Mouse (Mus musculus) embryonic facial prominence, embryonic 10.5 days (tissue): Measurements from ENCODE around the gene Fabp6. TPM values are rescaled to one million over a fixed set of nuclear protein-coding genes. Genes with fewer than 3 reads are reported as not detected.

Experiments used
- DNase-seq: peaks from one replicate; pipeline ENCODE4 v3.0.0-alpha.2; 2017; ENCODE audit warnings: low spot score
- H3K27ac ChIP-seq: fragments of 300-500 bp; sonication (generic); replicated peaks from 2 replicates; pipeline ENCODE4 v1.5.1; 2016; ENCODE audit warnings: mild to moderate bottlenecking
- H3K27me3 ChIP-seq: fragments of 300-500 bp; sonication (generic); replicated peaks from 2 replicates; pipeline ENCODE4 v1.6.1; 2016; ENCODE audit warnings: low read depth, mild to moderate bottlenecking; ENCODE audit not compliant: poor library complexity, severe bottlenecking
- H3K36me3 ChIP-seq: fragments of 300-500 bp; sonication (generic); replicated peaks from 2 replicates; pipeline ENCODE4 v1.6.1; 2016; ENCODE audit warnings: mild to moderate bottlenecking, moderate library complexity
- H3K4me1 ChIP-seq: fragments of 300-500 bp; sonication (generic); 2 replicates; pipeline ENCODE4 v1.6.1; 2016
- H3K4me3 ChIP-seq: fragments of 300-500 bp; sonication (generic); 2 replicates; pipeline ENCODE4 v1.5.1; 2016; ENCODE audit warnings: mild to moderate bottlenecking, moderate library complexity
- H3K9me3 ChIP-seq: fragments of 300-500 bp; sonication (generic); 2 replicates; pipeline ENCODE4 v1.6.1; 2016; ENCODE audit warnings: mild to moderate bottlenecking
- WGBS: fragments of 180-500 bp; shearing (Covaris S2); methylation state at CpG from one replicate; pipeline ENCODE4 v1.1.7; 2016; 5-methylcytosine and 5-hydroxymethylcytosine counted together
- polyA plus RNA-seq: library from polyadenylated mRNA; unstranded; fragments of >200 nt; fragmentation: Nextera tagmentation; extraction: Ambion mirVana; gene quantifications from 2 replicates; pipeline ENCODE4 v1.2.1, GENCODE M21; 2016

The Fabp6 gene
- polyA plus RNA-seq, 1 experiment from 2014 or later, result not detected

DNA sequence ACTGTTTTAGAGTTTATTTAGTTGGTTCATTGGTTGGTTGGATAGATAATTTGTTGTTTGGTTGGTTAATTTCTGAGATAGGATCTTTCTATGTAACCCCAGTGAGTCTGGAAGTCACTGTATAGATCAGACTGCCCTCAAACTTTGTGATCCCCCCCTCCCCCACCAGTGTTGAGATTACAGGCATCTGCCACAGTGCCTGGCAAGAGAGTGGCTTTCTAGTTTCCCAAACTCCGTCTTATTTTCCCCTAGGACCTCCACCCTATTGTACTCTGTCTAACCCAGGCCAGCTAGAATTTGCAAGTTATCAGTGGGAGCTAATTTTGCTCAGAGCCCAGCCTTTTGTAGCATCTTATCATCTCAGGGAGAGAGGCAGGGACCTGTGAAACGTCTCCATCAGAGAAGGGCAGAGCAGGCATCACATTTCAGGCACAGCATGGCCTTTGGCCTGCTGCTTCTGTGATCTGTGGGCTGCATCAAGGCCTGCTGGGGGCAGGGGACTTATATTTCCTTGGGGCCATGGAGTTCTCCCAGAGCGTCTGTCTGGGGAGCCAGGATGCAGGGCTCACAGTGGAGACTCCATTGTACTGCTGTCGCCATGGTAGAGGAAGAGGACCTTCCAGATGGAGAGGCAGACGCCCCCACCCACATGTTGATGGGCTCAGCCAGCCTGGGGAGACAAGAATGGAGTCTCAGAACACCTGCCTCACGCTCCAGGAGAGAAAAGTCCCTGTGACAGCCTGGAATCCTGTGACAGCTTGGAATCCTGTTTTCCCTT, 41.6 kb downstream of the Fabp6 start:
- 5% methylated on average over 6 of the region's 6 CpGs for WGBS
- H3K27ac ChIP-seq, result peak overlapping the region; percentile 65
- no peaks in the 10 kb centered on the region for H3K9me3 ChIP-seq
- peaks cover 46% of the 10 kb centered on the region for H3K4me1 ChIP-seq
- peak; percentile 55 for DNase-seq
- no peak overlapping the region for H3K4me3 ChIP-seq
- no peaks in the 10 kb centered on the region for H3K27me3 ChIP-seq
- peaks cover 97% of the 10 kb centered on the region for H3K36me3 ChIP-seq

GRCm38 (mm10) chr11:43556538-43556937, 44.8 kb downstream of the Fabp6 start:
- Histone ChIP-seq H3K4me3 (no peak overlapping the region), H3K27ac (no peak overlapping the region), H3K27me3 (no peaks in the 10 kb centered on the region), H3K4me1 (peaks cover 49% of the 10 kb centered on the region), H3K36me3 (peaks cover 75% of the 10 kb centered on the region), H3K9me3 (no peaks in the 10 kb centered on the region)
- WGBS, result 85% methylated on average over 11 of the region's 11 CpGs
- DNase-seq, result no peak

- peaks cover 52% of the 10 kb centered on the region for H3K4me1 ChIP-seq
- no peaks in the 10 kb centered on the region for H3K9me3 ChIP-seq
- no peak overlapping the region for H3K27ac ChIP-seq
- H3K27me3 ChIP-seq, result no peaks in the 10 kb centered on the region
- no peak for DNase-seq
- H3K4me3 ChIP-seq, result no peak overlapping the region
- WGBS, result 58% methylated on average over 6 of the region's 6 CpGs
- H3K36me3 ChIP-seq, result peaks cover 45% of the 10 kb centered on the region
Measured at GRCm38 (mm10) chr11:43552675-43553074, 48.7 kb downstream of the Fabp6 start.

- H3K27ac ChIP-seq, result no peak overlapping the region; the same call in 1 of the 2 replicates
- 82% methylated on average over 3 of the region's 3 CpGs for WGBS
- H3K4me1 ChIP-seq, result peaks cover 60% of the 10 kb centered on the region
- H3K36me3 ChIP-seq, result peaks cover 43% of the 10 kb centered on the region
- no peaks in the 10 kb centered on the region for H3K9me3 ChIP-seq
- H3K4me3 ChIP-seq, result no peak overlapping the region
- no peak for DNase-seq
- H3K27me3 ChIP-seq, result no peaks in the 10 kb centered on the region
Measured at GRCm38 (mm10) chr11:43551756-43552155, 49.6 kb downstream of the Fabp6 start.

DNA sequence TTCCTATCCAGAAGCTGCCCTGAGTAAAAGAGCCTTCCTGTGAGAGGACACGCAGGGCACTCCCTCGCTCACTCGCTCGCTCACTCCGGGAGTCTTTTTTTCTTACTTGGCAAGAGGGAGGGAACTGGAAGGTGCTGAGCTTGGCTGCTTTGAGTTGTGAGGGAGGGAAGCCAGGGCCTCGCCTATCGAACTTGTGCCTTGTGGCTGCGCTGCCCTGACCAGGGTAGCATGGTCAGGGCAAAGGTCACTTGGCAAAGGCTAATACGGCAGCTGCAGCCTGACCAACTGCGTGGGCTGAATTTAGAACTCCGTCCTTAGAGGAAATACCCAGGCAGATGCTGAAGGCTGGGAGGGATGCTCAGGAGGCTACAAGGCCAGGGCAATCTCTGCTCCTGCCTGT, 51.6 kb downstream of the Fabp6 start:
- Histone ChIP-seq H3K36me3 (peaks cover 42% of the 10 kb centered on the region), H3K27me3 (no peaks in the 10 kb centered on the region), H3K4me3 (no peak overlapping the region), H3K4me1 (peaks cover 81% of the 10 kb centered on the region), H3K27ac (peak overlapping the region; percentile 87), H3K9me3 (no peaks in the 10 kb centered on the region)
- WGBS, result 32% methylated on average over 11 of the region's 11 CpGs
- no peak for DNase-seq

DNA sequence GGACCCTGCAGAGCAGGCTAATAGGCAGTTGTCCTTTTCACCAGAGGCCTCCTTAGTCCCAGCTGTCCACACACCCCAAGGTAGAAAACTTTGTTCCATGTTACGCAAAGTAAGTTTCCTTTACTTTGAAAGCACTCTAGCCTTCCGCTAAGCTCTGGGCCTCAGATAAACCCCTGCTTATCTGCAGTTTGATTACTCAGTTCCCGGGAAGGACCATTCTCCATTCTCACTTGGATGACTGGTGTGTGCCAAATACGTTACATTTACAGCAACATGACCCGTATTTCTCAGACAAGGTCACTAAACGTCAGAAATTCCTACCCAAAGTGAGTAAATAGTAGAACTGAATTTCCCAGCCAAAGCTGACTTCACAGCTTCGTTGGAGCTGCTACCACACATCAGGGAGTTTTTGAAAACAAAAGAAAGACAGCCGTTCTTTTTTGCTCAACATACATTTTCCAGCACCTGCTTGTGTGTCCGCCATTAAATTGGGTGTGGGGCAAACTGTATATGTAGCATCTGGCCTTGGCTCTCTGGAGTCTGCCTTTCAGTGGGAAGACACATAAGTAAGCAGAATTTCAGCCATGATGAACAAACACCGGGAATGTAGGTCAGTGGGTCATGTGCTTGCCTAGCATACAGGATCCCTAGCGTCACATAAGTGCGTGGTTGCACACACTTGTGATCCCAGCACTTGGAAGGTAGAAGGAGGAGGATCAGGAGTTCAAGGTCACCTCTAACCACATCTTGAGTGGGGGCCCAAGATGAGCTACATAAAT, 52.5 kb downstream of the Fabp6 start:
- H3K36me3 ChIP-seq, result peaks cover 44% of the 10 kb centered on the region
- peak overlapping the region; percentile 87 for H3K27ac ChIP-seq
- no peak overlapping the region for H3K4me3 ChIP-seq
- H3K9me3 ChIP-seq, result no peaks in the 10 kb centered on the region
- peaks cover 82% of the 10 kb centered on the region for H3K4me1 ChIP-seq
- DNase-seq, result no peak
- H3K27me3 ChIP-seq, result no peaks in the 10 kb centered on the region
- WGBS, result 60% methylated on average over 12 of the region's 12 CpGs

DNA sequence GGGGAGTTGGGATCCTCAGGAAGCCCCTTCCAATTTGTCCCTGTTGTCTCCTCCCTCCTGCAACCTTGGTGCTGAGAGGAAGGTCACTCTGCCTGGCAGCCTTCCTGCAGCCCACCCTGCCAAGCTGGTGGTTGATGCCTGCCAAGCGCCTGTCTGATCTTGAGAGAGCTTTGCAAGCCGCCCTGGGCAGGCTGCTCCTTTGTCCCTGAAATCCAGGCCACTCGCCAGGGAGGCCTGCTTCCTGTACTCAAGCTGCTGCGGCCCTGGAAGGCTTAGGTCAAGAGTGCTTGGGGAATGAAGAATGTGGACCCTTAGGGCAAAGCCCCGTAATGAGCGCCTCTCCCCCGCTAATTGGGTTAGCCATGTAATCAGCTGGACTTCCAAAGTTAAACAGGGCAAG, 53.2 kb downstream of the Fabp6 start:
- no peaks in the 10 kb centered on the region for H3K27me3 ChIP-seq
- no peaks in the 10 kb centered on the region for H3K9me3 ChIP-seq
- 11% methylated on average over 7 of the region's 7 CpGs for WGBS
- peaks cover 88% of the 10 kb centered on the region for H3K4me1 ChIP-seq
- peak; percentile 83 for DNase-seq
- peak overlapping the region; percentile 17; the same call in 1 of the 2 replicates for H3K4me3 ChIP-seq
- H3K27ac ChIP-seq, result peak overlapping the region; percentile 87
- H3K36me3 ChIP-seq, result peaks cover 51% of the 10 kb centered on the region

GRCm38 (mm10) chr11:43546678-43547077, 54.7 kb downstream of the Fabp6 start:
- Histone ChIP-seq H3K36me3 (peaks cover 64% of the 10 kb centered on the region), H3K27me3 (no peaks in the 10 kb centered on the region), H3K27ac (peak overlapping the region; percentile 66; the same call in 1 of the 2 replicates), H3K9me3 (no peaks in the 10 kb centered on the region), H3K4me3 (no peak overlapping the region), H3K4me1 (peaks cover 85% of the 10 kb centered on the region)
- WGBS, result 37% methylated on average over 4 of the region's 4 CpGs
- DNase-seq, result no peak

Other genes with a start within 250 kb of the Fabp6 start
- gene Pttg1, start 175.3 kb downstream of the Fabp6 start, polyA plus RNA-seq, result 98.5 and 99.8 TPM in 2 replicates
- 48.5 and 56.7 TPM in 2 replicates for gene Slu7, start 167.8 kb downstream of the Fabp6 start, polyA plus RNA-seq
- gene C1qtnf2, start 127.3 kb downstream of the Fabp6 start, polyA plus RNA-seq, result 0.85 and 0.87 TPM in 2 replicates
- gene Ccnjl, start 72.8 kb downstream of the Fabp6 start, polyA plus RNA-seq, result 37.8 and 39.6 TPM in 2 replicates
- 12.4 and 13.7 TPM in 2 replicates for gene 4933415A04Rik, start 14.5 kb downstream of the Fabp6 start, polyA plus RNA-seq
- gene Pwwp2a, start 80.5 kb upstream of the Fabp6 start, polyA plus RNA-seq, result 27.5 and 28.8 TPM in 2 replicates
- gene Ttc1, start 146.5 kb upstream of the Fabp6 start, polyA plus RNA-seq, result 82.2 and 83.5 TPM in 2 replicates